Mouse (Mus musculus) urinary bladder, postnatal 36 days (tissue): ENCODE results near the gene Gga3.
A peak's percentile ranks its signal among the peaks of the same experiment; 100 is the strongest.

Experiments used
- DNase-seq, 2 experiments: peaks; one replicate each; pipeline ENCODE4 v3.0.0; 2022; ENCODE audit warnings: low spot score in 2 of 2, mixed read lengths in 1 of 2

Gga3 gene

GRCm38 (mm10) chr11:115630532-115631504, 27.0 kb upstream of the Gga3 start:
- DNase-seq = peak in 1 of 2 experiments; percentile 51

DNA sequence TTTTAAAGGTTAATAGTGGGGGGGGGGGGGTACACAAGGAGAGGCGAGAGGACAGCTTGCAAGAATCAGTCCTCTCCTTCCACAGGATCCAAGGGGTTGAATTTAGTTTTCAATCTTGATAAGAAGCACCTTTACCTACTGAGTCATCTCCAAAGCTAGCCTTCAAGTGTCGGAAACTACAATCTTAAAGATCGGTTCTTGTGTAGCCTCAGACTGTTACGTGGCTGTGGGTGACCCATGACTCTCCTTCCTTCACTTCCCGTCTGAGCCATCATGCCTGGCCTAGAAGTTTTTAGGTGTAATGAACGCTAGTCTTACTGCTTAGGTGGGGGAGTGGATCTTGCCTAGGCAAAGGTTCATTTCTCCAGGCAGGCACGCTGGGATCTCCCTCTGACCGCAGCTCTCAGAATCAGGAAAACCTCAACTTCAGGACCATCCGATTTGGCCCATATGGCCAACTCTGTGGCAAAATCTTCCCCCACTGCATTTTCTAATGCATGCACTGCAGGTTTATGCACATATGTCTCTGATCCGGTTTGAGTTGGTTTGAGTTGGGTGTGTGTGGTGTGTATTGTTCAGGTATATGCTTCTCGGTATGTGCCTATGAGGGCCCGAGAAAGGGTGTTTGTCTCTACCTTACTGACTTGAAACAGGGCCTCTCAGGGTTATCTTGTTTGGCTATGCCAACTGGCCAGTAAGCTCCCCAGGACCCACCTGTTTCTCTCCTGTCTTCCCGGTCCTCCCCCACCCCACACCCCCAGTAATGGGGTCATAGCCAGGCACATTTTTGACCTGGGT, 26.1 kb upstream of the Gga3 start:
- DNase-seq = no peak

- DNase-seq = no peak
These were observed 24.7 kb upstream of the Gga3 start for GRCm38 (mm10) chr11:115628465-115629101.

- peak; percentile 99 for DNase-seq
These were observed 24.0 kb upstream of the Gga3 start, which contains the start of gene Slc25a19 for GRCm38 (mm10) chr11:115627705-115628464. Slc25a19 (minus strand) TSS chr11:115628295.

DNA sequence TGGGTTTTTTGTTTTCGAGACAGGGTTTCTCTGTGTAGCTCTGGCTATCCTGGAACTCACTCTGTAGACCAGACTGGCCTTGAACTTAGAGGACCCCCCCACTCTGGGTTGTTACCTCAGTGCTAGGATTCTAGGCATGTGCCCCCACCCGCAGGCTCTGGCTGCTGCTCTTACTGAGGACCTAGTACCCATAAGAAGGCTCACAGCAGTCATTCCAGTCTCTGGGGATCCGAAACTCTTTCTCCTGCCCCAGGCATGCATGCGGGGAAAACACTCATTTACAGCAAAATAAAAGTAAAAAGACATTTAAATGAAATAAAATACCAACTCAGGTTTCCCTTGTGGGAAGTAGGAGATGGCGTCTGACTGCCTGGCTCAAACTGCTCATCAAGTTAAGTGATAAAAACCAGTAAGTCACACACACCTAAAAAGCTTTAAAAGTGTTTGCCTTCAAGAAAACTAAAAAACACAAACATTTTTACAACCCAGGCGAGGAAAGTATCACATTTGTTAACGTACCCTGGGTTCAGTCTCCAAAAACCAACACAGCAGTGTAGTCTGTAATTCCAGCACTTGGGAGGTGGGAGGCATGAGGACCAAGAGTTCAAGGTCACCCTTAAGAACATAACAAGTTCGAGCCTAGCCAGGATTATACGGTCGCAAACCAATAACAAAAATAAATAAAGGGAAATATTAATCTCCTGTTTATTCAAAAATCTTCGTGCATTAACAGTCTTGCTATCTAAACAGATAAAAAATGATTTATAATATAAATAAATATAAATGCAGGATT, 23.2 kb upstream of the Gga3 start:
- no peak for DNase-seq

GRCm38 (mm10) chr11:115625877-115626276, 22.0 kb upstream of the Gga3 start:
- DNase-seq = peak in 1 of 2 experiments; percentile 52

DNA sequence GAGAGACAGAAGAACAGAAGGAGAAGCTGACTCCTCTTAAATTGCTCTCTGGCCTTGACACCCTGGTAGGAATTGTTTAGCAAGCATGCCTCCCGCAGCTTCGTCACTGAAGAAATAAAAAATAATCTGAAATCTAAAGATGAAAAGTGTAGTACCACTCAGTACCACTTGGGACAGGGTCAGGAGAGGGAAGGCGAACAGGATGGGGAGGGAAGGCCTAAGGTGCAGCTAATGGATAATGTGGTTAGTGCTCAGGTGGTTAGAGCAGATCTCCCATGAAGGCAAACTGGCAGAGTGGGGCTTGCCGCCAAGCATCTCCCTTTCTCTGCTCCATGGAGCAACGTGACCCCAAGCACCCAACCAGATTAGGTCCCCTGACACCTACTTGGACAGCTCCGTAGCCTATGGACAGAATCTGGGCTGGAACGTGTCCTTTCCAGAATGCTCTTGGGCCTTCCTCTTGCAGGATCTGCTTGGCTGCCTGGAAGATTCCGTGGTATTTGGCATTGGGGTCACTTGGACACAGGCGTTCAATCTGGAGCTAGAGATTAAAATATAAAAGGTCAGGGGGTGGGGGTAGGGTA, 19.7 kb upstream of the Gga3 start:
- DNase-seq = no peak

DNA sequence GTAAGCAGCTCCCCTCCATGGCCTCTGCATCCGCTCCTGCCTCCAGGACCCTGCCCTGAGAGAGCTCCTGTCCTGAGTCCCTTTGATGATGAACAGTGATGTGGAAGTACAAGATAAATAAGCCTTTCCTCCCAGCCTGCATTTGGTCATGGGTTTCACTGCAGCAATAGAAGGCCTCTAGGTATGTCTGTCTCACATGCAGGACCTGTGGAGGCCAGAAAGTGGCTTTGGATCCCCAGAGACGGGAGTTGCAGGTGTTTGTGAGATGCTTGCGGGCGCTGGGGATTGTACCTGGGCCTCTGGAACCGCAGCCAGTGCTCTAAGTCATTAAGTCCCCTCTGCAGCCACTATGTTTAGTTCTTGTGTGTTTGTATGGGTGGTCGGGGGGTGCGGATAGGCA, 16.1 kb upstream of the Gga3 start:
- no peak for DNase-seq

DNA sequence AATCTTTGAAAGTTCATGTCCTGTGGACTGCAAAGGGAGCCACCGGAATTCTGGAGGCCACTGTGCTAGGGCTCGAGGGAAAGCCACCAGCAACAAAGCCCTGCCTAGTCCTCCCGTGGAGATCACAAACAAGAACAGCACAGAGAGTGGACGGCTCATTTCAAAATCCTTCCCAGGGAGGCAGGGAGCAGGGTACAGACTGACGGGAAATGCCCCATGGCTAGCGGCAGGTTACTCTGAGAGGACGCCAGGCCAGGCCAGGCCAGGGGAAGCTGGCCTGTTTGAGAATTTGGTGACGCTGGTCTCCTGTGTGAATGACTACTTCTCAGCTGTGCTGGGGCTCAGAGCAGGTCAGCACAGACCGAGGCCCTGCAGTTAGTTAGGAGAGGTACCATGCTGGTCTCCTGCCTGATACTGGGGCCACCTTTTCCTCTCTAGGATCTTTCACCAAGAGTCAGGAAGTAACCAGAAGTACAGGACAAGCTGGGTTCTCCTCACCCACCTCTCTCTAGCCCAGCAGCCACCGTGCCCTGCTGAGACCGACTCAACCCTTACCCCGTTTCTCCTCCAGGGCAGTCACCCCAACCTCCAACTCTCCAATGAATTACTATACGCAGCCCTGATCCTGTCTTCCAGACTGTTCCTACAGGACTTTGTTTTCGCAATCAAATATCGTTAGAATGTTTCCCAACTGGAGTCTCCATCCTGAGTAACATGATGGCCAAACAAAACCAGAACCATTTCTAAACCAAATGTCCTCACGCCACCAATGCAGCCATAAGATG, 15.1 kb upstream of the Gga3 start:
- DNase-seq = no peak

DNA sequence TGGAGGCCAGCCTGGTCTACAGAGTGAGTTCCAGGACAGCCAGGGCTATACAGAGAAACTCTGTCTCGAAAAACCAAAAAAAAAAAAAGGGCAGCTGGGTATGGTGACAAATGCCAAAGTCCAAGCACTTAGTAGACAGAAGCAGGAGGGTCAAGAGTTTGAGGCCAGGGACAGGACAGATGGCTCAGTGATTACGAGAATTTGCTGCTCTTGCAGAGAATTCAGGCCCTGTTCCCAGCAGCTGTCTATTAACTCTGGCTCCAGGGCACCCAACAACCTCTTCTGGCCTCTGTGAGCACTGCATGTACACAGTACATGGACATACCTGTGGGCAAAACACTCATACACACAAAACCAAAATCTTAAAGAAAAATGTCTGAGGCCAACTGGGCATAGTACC, 14.2 kb upstream of the Gga3 start:
- no peak for DNase-seq

DNA sequence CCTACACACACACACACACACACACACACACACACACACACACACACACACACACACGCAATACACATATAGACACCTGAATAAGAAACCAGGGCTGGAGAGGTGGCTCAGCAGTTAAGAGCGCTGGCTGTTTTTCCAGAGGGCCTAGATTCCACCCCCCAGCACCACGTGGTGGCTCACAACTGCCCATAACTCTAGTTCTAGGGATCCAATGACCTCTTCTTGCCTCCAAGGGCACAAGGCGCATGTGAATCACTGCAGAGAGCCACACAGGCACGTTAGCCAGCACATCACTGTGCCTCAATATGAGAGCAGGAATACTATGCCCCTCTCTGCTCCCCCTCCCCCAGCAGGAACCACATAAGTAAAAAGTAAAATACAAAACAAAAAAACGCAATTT, 13.0 kb upstream of the Gga3 start:
- DNase-seq = no peak

- peak; percentile 47 to 56 for DNase-seq
These were observed 12.5 kb upstream of the Gga3 start for GRCm38 (mm10) chr11:115616371-115616770.

- peak in 1 of 2 experiments; percentile 61 for DNase-seq
These were observed 12.0 kb upstream of the Gga3 start for GRCm38 (mm10) chr11:115615875-115616274.

- DNase-seq = no peak
These were observed 11.4 kb upstream of the Gga3 start for GRCm38 (mm10) chr11:115615108-115615825.

- DNase-seq = no peak
These were observed 10.7 kb upstream of the Gga3 start for GRCm38 (mm10) chr11:115614346-115615107.

- no peak for DNase-seq
These were observed 9.5 kb upstream of the Gga3 start for GRCm38 (mm10) chr11:115613138-115613945.
